Mouse (Mus musculus): ENCODE data around the gene Hdac1. TPM values are rescaled to one million over a fixed set of nuclear protein-coding genes. Genes with fewer than 3 reads are reported as not detected.

Gene Hdac1
- 59.7 TPM for polyA plus RNA-seq (2021)

DNA sequence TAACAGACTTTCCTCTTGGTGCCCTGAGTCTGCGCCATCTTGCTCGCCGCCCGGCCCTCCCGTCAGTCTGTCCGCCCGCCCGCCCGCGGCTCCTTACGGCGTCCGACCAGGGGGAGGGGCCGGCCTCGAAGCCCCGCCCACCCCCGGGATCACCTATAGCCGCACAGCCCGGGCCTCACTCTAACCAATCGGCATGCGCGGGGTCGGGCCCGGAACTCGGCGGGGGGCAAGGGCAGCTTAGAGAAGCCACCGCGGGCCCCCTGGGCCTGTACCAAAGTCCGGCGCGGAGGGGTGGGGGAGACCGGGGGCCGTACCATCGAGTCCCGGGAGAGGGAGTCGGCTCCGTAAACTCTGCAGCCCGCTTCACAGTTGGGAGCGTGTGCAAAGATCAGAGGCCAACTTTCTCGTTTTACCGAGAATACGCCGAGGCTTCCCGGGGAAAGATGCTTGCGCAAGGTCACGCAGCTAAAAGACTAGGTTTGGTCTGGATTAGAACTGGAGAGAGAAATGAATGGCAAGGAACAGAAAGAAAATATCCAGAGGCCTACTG lies at the start of gene Hdac1:
Hdac1 (minus strand) TSS at position 122 of the 550 bp plus-strand sequence.
- peak; percentile 91 for ATAC-seq
- peak; percentile 47 for DNase-seq (ENCODE audit: low read depth, low spot score)
- H3K27me3 ChIP-seq: no peaks in the 10 kb centered on the region
- ChIA-PET CTCF (interaction anchor here (1.2 to 1.4 kb wide), 2 partner anchors 10 to 66 kb away, joined by 3 to 4 read pairs; no protein-coding TSS in a partner anchor), POLR2A (interaction anchor here (1.0 to 1.2 kb wide), 2 partner anchors 12 to 34 kb away, joined by 3 to 4 read pairs; no protein-coding TSS in a partner anchor)
- in situ Hi-C loops (cut with MboI; ENCODE audit: low pct_unique_long_range_greater_than_20kb): loop anchor here (5.0 kb wide), 1 partner anchor 45 kb away; no protein-coding TSS in a partner anchor
- no peak for TF ChIP-seq CTCF (IDR thresholded peaks at IDR 0.05)

DNA sequence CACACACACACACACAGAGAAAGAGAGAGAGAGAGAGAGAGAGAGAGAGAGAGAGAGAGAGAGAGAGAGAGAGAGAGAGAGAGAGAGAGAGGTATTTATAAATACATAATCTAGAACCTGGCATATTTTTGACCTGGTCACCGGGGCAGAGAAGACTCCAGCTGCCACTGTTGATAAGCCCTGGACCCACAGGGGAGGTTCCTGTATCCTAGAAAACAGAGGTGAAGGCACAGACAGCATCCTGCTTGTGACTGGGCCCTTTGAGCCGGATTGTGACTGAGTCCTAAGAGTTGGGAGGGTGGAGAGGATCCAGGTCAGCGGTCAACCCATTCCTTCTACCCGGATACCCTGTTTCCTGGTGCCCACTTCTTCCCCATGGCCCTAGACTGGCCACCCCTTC lies 46.4 kb upstream of the Hdac1 start:
- CTCF ChIA-PET: no interaction called here
- POLR2A ChIA-PET: no interaction called here
- no peak for ATAC-seq

DNA sequence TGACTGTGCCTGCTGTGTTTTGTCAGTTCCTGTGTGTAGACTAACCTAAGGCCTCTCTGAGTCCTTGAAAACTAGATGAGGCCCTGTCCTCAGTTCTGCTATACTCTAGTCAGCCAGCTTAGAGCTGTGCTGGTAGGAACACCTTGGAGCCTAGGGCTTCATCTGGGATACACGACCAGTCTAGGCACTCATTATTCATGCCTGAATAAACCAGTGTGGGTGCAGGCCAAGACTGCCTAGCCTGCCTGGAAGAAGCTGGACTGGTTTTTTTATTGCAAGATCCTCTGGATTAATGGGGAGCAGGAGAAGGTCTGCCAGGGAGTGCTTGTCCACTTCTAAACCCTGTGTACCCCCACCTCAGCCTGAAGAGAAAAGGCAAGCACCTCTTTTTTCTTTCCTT lies 44.4 kb upstream of the Hdac1 start:
- TF ChIP-seq CTCF (IDR thresholded peaks at IDR 0.05): no peak
- H3K27me3 ChIP-seq: no peaks in the 10 kb centered on the region
- ATAC-seq (no peak), DNase-seq (ENCODE audit: low read depth, low spot score) (no peak)
- in situ Hi-C loops (cut with MboI; ENCODE audit: low pct_unique_long_range_greater_than_20kb): loop anchor here (5.0 kb wide), 1 partner anchor 45 kb away; the partner anchor contains the start of gene Hdac1
- CTCF ChIA-PET: interaction anchor here (1.3 kb wide), 1 partner anchor 12 kb away, joined by 6 read pairs; no protein-coding TSS in a partner anchor
- POLR2A ChIA-PET: interaction anchor here (0.7 kb wide), 1 partner anchor 217 kb away, joined by 3 read pairs; no protein-coding TSS in a partner anchor

More for the DNA sequence above, 46.4 kb upstream of the Hdac1 start:
- in situ Hi-C loops (cut with MboI; ENCODE audit: low pct_unique_long_range_greater_than_20kb): loop anchor here (5.0 kb wide), 1 partner anchor 47 kb away; the partner anchor contains the start of gene Hdac1
- DNase-seq (ENCODE audit: low read depth, low spot score): no peak
- H3K27me3 ChIP-seq: no peaks in the 10 kb centered on the region
- TF ChIP-seq CTCF (IDR thresholded peaks at IDR 0.05): no peak

DNA sequence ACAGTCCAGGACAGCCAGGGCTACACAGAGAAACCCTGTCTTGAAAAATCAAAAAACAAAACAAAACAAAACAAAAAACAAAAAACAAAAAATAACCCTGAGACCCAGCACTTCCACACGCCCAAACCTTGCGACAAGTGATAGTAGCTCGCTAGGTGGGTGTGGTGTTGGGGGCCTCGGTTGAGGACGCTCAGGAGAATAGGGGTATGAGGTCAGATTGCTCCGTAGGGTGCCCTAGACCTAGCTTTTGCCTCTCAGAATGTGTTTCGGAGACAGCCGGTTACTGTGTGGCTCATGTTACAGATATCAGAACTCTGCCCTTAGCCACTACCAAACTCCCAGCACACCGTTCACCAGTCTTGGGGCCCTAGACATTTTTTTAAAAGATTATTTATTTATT lies 43.3 kb upstream of the Hdac1 start:
- no peak for ATAC-seq
- in situ Hi-C loops (cut with MboI; ENCODE audit: low pct_unique_long_range_greater_than_20kb): loop anchor here (5.0 kb wide), 1 partner anchor 43 kb away; the partner anchor contains the start of gene Hdac1
- POLR2A ChIA-PET: no interaction called here
- no peak for DNase-seq (ENCODE audit: low read depth, low spot score)
- CTCF ChIA-PET: interaction anchor here (1.3 kb wide), 2 partner anchors 8 to 13 kb away, joined by 5 to 6 read pairs; no protein-coding TSS in a partner anchor
- no peaks in the 10 kb centered on the region for H3K27me3 ChIP-seq
- no peak for TF ChIP-seq CTCF (IDR thresholded peaks at IDR 0.05)

DNA sequence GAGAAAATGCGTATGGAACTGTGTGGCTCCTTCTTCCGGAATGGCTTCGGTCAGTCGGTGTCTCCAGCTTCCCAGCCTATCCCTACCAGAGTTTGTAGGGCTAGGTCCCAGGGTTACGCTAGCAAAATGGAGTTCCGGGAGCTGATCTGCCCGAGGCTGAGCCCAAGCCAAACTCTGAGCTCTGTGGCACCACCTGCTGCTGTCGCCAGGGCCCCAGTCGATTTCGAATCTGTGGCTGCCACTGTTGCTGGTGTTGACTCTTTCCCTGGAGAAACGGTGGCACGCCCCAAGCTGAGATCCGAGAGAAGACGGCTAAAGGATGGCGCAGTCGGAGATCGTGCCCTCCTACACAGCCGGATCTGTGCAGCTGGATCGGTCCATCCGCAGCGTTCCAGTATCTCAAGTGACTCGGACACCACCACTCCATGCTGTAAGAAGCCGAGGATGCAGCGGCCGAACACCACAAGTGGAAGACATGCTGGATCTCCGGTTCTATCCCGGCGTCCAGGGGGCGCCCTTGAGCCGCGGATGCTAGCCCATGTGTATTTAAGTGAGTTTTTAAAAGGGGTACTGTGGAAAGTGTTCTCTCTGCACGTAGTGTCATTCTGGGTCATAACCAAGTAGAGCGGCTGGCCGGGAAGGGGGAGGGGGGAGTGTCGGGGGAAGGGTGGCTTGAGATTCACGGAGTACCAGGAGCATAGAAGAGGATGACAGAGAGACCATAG lies 42.5 kb upstream of the Hdac1 start:
- H3K27me3 ChIP-seq: no peaks in the 10 kb centered on the region
- ChIA-PET CTCF (interaction anchor here (0.9 to 1.3 kb wide), 3 partner anchors 8 to 24 kb away, joined by 3 to 5 read pairs (median 4); no protein-coding TSS in a partner anchor), POLR2A (interaction anchor here (0.9 kb wide), 1 partner anchor 16 kb away, joined by 6 read pairs; the partner anchor contains the start of genes Eif3i and Tmem234)
- in situ Hi-C loops (cut with MboI; ENCODE audit: low pct_unique_long_range_greater_than_20kb): loop anchor here (5.0 kb wide), 1 partner anchor 43 kb away; the partner anchor contains the start of gene Hdac1
- DNase-seq (ENCODE audit: low read depth, low spot score): no peak
- TF ChIP-seq CTCF (IDR thresholded peaks at IDR 0.05): peak; percentile 78
- ATAC-seq: no peak

DNA sequence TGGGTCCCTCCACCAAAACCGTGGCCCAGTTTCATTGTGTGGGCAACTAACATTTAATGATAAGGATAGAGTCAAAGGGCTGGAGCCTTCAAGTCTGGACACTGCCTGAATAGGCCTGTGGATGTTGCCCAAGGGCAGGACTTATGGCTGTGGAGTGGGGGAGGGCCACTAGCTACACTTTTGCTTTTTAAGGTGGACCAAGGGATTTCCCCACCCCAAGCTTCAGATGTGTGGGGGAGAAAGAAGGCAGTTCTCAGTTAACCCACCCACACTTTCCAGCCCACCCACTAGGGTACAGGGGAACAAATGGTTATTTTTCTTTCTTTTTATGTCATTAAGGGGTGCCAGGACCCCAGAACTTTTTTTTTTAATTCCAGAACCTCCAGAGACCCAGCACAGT lies 41.9 kb upstream of the Hdac1 start:
- ATAC-seq: no peak
- ChIA-PET CTCF (interaction anchor here (0.9 to 1.0 kb wide), 2 partner anchors 15 to 25 kb away, joined by 3 to 4 read pairs; no protein-coding TSS in a partner anchor), POLR2A (interaction anchor here (0.9 kb wide), 1 partner anchor 17 kb away, joined by 6 read pairs; the partner anchor contains the start of genes Eif3i and Tmem234)
- no peak for TF ChIP-seq CTCF (IDR thresholded peaks at IDR 0.05)
- in situ Hi-C loops (cut with MboI; ENCODE audit: low pct_unique_long_range_greater_than_20kb): no loop called here
- no peaks in the 10 kb centered on the region for H3K27me3 ChIP-seq
- no peak for DNase-seq (ENCODE audit: low read depth, low spot score)

DNA sequence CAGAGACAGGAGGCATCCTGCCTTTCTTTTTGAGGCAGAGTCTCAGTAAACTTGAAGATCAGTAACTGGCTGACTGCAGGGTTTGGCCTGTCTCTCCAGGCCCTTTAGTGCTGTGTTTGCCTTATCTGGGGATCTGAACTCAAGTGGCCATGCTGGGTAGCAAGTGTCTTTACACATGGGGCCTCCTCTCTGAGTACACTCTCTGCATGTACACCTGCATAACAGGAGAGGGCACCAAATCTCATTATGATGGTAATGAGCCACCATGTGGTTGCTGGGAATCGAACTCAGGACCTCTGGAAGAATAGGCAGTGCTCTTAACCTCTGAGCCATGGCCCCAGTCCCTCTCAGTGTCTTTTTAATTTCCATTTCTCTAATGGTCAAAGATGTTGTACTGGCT lies 39.7 kb upstream of the Hdac1 start:
- ATAC-seq (no peak), DNase-seq (ENCODE audit: low read depth, low spot score) (no peak)
- ChIA-PET CTCF (interaction anchor here (1.7 kb wide), 1 partner anchor 27 kb away, joined by 5 read pairs; no protein-coding TSS in a partner anchor), POLR2A (no interaction called here)
- no peaks in the 10 kb centered on the region for H3K27me3 ChIP-seq
- in situ Hi-C loops (cut with MboI; ENCODE audit: low pct_unique_long_range_greater_than_20kb): no loop called here
- no peak for TF ChIP-seq CTCF (IDR thresholded peaks at IDR 0.05)

DNA sequence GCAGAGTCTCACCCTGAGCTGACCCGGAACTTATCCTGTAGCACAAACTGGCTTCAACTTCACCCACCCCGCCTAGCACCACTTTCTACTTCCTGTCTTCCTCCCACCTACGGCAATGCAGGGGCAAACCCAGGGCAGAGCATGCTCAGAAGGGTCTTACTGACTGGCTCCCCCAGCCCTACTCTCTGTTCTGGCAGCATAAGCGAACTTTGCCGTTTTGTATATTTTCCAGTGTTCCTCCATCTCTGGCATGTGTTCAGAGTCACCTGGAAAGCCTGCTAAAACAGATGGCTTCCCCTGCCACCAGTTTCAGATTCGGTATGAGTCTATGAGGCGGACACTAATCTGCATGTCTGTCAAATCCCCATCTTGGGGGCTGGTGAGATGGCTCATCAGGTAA lies 37.8 kb upstream of the Hdac1 start:
- in situ Hi-C loops (cut with MboI; ENCODE audit: low pct_unique_long_range_greater_than_20kb): no loop called here
- CTCF ChIA-PET: no interaction called here
- POLR2A ChIA-PET: no interaction called here

DNA sequence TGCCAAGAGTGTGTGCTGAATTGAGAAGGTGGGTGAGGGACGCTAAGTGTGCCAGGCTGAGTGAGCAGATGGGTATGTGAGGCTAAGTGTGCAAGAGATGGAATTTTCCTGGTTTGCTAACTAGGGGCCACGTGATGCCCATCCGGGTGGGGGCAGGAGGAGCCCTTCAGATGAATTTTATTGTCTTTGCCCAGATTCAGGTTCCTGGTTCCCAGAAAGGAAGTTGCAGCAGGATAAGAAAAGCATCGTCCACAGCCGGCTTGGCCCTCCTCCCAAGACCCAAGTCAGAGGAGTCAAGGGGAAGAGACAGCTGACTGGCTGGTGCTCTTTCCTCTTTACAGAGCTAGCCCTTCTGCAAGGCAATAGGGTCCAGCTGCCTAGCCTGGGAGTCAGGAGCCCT lies 36.0 kb upstream of the Hdac1 start, which contains the start of gene Fam167b:
Fam167b (minus strand) TSS at position 84 of the 400 bp plus-strand sequence.
- POLR2A ChIA-PET: no interaction called here
- CTCF ChIA-PET: interaction anchor here (3.6 kb wide), 1 partner anchor 30 kb away, joined by 19 read pairs; no protein-coding TSS in a partner anchor
- no peak for ATAC-seq
- in situ Hi-C loops (cut with MboI; ENCODE audit: low pct_unique_long_range_greater_than_20kb): no loop called here
- no peaks in the 10 kb centered on the region for H3K27me3 ChIP-seq
- DNase-seq (ENCODE audit: low read depth, low spot score): no peak
- TF ChIP-seq CTCF (IDR thresholded peaks at IDR 0.05): no peak

More for the DNA sequence above, 37.8 kb upstream of the Hdac1 start:
- no peak for TF ChIP-seq CTCF (IDR thresholded peaks at IDR 0.05)
- ATAC-seq: no peak
- no peaks in the 10 kb centered on the region for H3K27me3 ChIP-seq
- no peak for DNase-seq (ENCODE audit: low read depth, low spot score)

DNA sequence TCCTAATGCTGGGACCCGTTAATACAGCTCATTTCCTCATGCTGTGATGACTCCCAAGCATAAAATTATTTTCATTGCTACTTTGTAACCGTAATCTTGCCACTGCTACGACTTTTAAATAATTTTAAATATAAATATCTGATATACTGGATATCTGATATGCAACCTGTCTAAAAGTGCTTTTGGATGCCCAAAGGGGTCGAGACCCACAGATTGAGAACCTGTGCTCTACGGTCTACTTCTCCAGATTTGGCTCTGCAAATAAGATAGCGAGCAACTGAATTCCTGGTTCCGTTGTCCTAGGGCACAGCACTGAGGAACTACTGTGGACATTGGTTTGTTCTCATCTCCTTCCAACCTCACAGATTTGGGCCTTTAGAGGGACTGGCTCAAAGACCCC lies 35.2 kb upstream of the Hdac1 start:
- no peak for DNase-seq (ENCODE audit: low read depth, low spot score)
- TF ChIP-seq CTCF (IDR thresholded peaks at IDR 0.05): no peak
- ATAC-seq: no peak
- CTCF ChIA-PET: interaction anchor here (0.7 to 3.6 kb wide), 8 partner anchors 8 to 36 kb away, joined by 3 to 19 read pairs (median 4); no protein-coding TSS in a partner anchor
- in situ Hi-C loops (cut with MboI; ENCODE audit: low pct_unique_long_range_greater_than_20kb): no loop called here
- POLR2A ChIA-PET: no interaction called here
- H3K27me3 ChIP-seq: no peaks in the 10 kb centered on the region
